Mouse (Mus musculus) natural killer cell, adult 2 months (primary cell): ENCODE data around the gene C1qc.

Experiments
- DNase-seq, 2 experiments: peaks; one replicate each; pipeline ENCODE4 v3.0.0; 2022; ENCODE audit warnings: low spot score in 2 of 2

The C1qc gene

GRCm38 (mm10) chr4:136848565-136848964 is 44.3 kb downstream of the C1qc start:
- DNase-seq: no peak

GRCm38 (mm10) chr4:136847166-136847565 is 45.7 kb downstream of the C1qc start:
- no peak for DNase-seq

DNA sequence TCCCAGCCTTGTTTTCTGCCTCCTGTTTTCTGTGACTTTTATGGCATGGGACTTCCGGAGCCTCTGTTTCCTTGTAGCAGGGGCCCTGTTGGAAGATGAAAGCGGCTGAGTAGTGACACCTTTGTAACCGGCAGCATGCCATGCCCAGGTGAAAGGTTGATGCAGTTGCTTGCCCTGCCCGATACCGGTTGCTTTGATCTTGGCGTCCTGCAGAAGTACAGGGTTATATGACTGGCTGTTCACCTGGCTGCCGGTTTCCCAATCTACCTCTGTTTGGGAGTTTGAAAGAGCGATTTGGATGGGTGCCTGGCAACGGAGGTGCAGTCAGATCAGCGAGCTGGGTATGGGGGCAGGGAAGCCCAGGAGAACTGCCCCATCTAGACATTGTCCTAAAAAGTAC is 50.1 kb downstream of the C1qc start:
- DNase-seq: no peak

DNA sequence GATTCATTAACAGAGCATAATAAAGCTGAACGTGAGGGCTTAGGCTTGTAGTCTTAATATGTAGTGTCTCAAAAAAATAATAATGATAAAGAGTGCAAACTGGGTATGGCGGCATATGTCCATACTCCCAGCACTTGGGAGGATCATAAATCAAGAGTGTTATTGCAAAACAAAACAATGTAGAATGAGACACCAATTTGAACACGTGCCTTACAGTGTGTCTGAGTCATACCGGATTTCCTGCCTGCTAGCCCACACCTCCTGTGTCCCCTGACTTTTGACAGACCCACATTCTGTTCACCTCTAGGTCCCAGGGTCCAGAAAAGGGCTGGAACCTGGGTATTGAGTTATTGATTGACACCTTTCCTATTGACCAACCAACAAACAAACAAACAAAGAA is 50.8 kb downstream of the C1qc start:
- DNase-seq: peak; percentile 24 to 37

GRCm38 (mm10) chr4:136841056-136841455 is 51.8 kb downstream of the C1qc start:
- DNase-seq: peak; percentile 57 to 67
